Mouse (Mus musculus) liver (tissue): ENCODE results near the gene Bmp5.

Experiments used
- DNase-seq: peaks from one replicate; pipeline ENCODE4 v3.0.0-alpha.2; 2020; ENCODE audit warnings: mixed read lengths

Bmp5 gene

GRCm38 (mm10) chr9:75846010-75846409, 70.8 kb downstream of the Bmp5 start:
- DNase-seq, result no peak

- DNase-seq, result no peak
Observed at GRCm38 (mm10) chr9:75850670-75851228, 75.6 kb downstream of the Bmp5 start.

GRCm38 (mm10) chr9:75858161-75858560, 83.0 kb downstream of the Bmp5 start:
- DNase-seq, result no peak

GRCm38 (mm10) chr9:75858939-75859338, 83.8 kb downstream of the Bmp5 start:
- no peak for DNase-seq

- DNase-seq, result no peak
Observed at GRCm38 (mm10) chr9:75870332-75871177, 95.4 kb downstream of the Bmp5 start.

GRCm38 (mm10) chr9:75876333-75876732, 101.2 kb downstream of the Bmp5 start:
- no peak for DNase-seq

- no peak for DNase-seq
Observed at GRCm38 (mm10) chr9:75883481-75884190, 108.5 kb downstream of the Bmp5 start.

- DNase-seq, result no peak
Observed at GRCm38 (mm10) chr9:75886801-75887544, 111.8 kb downstream of the Bmp5 start.

- no peak for DNase-seq
Observed at GRCm38 (mm10) chr9:75896918-75897317, 121.8 kb downstream of the Bmp5 start.

GRCm38 (mm10) chr9:75898022-75898421, 122.9 kb downstream of the Bmp5 start:
- DNase-seq, result no peak

- DNase-seq, result no peak
Observed at GRCm38 (mm10) chr9:75901219-75901618, 126.1 kb downstream of the Bmp5 start.

- peak; percentile 15 for DNase-seq
Observed at GRCm38 (mm10) chr9:75905497-75905896, 130.3 kb downstream of the Bmp5 start.

- no peak for DNase-seq
Observed at GRCm38 (mm10) chr9:75910112-75910799, 135.1 kb downstream of the Bmp5 start.

- DNase-seq, result no peak
Observed at GRCm38 (mm10) chr9:75911542-75911941, 136.4 kb downstream of the Bmp5 start.

- DNase-seq, result no peak
Observed at GRCm38 (mm10) chr9:75916027-75916426, 140.9 kb downstream of the Bmp5 start.

- DNase-seq, result no peak
Observed at GRCm38 (mm10) chr9:75927196-75927880, 152.2 kb downstream of the Bmp5 start.

GRCm38 (mm10) chr9:75928068-75928467, 152.9 kb downstream of the Bmp5 start:
- DNase-seq, result no peak

- DNase-seq, result no peak
Observed at GRCm38 (mm10) chr9:75944663-75945062, 169.5 kb downstream of the Bmp5 start.
